In genomic region chr2:167552927-167553402, GRCm38 (mm10) we compare ENCODE assay signal across 7 mouse cellular contexts. TPM values are rescaled to one million over a fixed set of nuclear protein-coding genes. Genes with fewer than 3 reads are reported as not detected.
DNase-seq lines count a peak whose midpoint lies in the region; ATAC-seq lines count a peak whose summit lies in the region.

No protein-coding gene starts in this region.

- no peak overlapping the region for H3K4me2 ChIP-seq in neural tube, embryonic 15.5 days
- no peak overlapping the region for H3K4me2 ChIP-seq in embryonic facial prominence, embryonic 12.5 days (replicated peaks)

- no peak overlapping the region for H3K27ac ChIP-seq in neural tube, embryonic 15.5 days (replicated peaks)
- H3K27ac ChIP-seq in embryonic facial prominence, embryonic 12.5 days = peak overlapping the region; percentile 76
- H3K27ac ChIP-seq in limb, embryonic 10.5 days = peak overlapping the region; percentile 84

- intact Hi-C loops in left cerebral cortex, postnatal 14 days (cut with DNase I) = no loop called here

- H3K36me3 ChIP-seq in neural tube, embryonic 15.5 days = no peaks in the 10 kb centered on the region
- no peaks in the 10 kb centered on the region for H3K36me3 ChIP-seq in embryonic facial prominence, embryonic 12.5 days
- H3K36me3 ChIP-seq in limb, embryonic 10.5 days = no peaks in the 10 kb centered on the region

- no peak overlapping the region for H3K9ac ChIP-seq in neural tube, embryonic 15.5 days (replicated peaks)
- H3K9ac ChIP-seq in embryonic facial prominence, embryonic 12.5 days = no peak overlapping the region

- H3K27me3 ChIP-seq in neural tube, embryonic 15.5 days (replicated peaks) = no peaks in the 10 kb centered on the region
- H3K27me3 ChIP-seq in embryonic facial prominence, embryonic 12.5 days = no peaks in the 10 kb centered on the region
- no peaks in the 10 kb centered on the region for H3K27me3 ChIP-seq in limb, embryonic 10.5 days (ENCODE audit: low read depth, poor library complexity, severe bottlenecking)

- no peaks in the 10 kb centered on the region for H3K4me1 ChIP-seq in neural tube, embryonic 15.5 days
- peaks cover 11% of the 10 kb centered on the region for H3K4me1 ChIP-seq in embryonic facial prominence, embryonic 12.5 days
- peaks cover 70% of the 10 kb centered on the region for H3K4me1 ChIP-seq in limb, embryonic 10.5 days

- H3K4me3 ChIP-seq in neural tube, embryonic 15.5 days (replicated peaks) = no peak overlapping the region
- no peak overlapping the region for H3K4me3 ChIP-seq in embryonic facial prominence, embryonic 12.5 days
- H3K4me3 ChIP-seq in limb, embryonic 10.5 days = no peak overlapping the region

- WGBS in neural tube, embryonic 15.5 days = 16% methylated on average over 11 of the region's 11 CpGs
- 22% methylated on average over 11 of the region's 11 CpGs for WGBS in embryonic facial prominence, embryonic 12.5 days
- WGBS in limb, embryonic 10.5 days = 9% methylated on average over 11 of the region's 11 CpGs

- ATAC-seq in neural tube, embryonic 15.5 days (ENCODE audit: low FRiP score) = no peak
- no peak for ATAC-seq in embryonic facial prominence, embryonic 12.5 days (ENCODE audit: insufficient number of reproducible peaks, insufficient read depth, low FRiP score, low TSS enrichment)
- no peak for ATAC-seq in granulocyte monocyte progenitor cell, adult 5-6 weeks (replicated peaks; ENCODE audit: poor library complexity, severe bottlenecking)

- DNase-seq in neural tube, embryonic 10.5 days (ENCODE audit: extremely low spot score, low spot score) = peak; percentile 36
- DNase-seq in limb, embryonic 10.5 days (ENCODE audit: low spot score) = peak; percentile 72
- no peak for DNase-seq in left cerebral cortex, postnatal 14 days (ENCODE audit: low spot score in 2 of 2)
- DNase-seq in B cell, adult 2 months = no peak

- H3K9me3 ChIP-seq in neural tube, embryonic 15.5 days (replicated peaks) = no peaks in the 10 kb centered on the region
- 0 out of 2 replicates have a peak, but pooled peaks cover 3% of the 10 kb centered on the region for H3K9me3 ChIP-seq in embryonic facial prominence, embryonic 12.5 days
- H3K9me3 ChIP-seq in limb, embryonic 10.5 days (replicated peaks) = no peaks in the 10 kb centered on the region

RNA-seq across cellular contexts. Expression of gene Snai1, which starts 15.0 kb away (rescaled TPM):
- polyA plus RNA-seq in neural tube, embryonic 15.5 days (2015; fragmentation: Nextera tagmentation; extraction: Ambion mirVana) = 6.3 and 8.6 TPM in 2 replicates
- 76.3 and 83.4 TPM in 2 replicates for polyA plus RNA-seq in embryonic facial prominence, embryonic 12.5 days (2016; fragmentation: Nextera tagmentation; extraction: Ambion mirVana)
- 94.9 and 118 TPM in 2 replicates for polyA plus RNA-seq in limb, embryonic 10.5 days (2016; fragmentation: Nextera tagmentation; extraction: Ambion mirVana)
- total RNA-seq in left cerebral cortex, postnatal 14 days (2021) = under 1 TPM; 0.86 to 0.95 TPM
- total RNA-seq in granulocyte monocyte progenitor cell, adult 5-6 weeks (2014; fragmentation: Nextera tagmentation) = not detected in 2 replicates
- total RNA-seq in granulocyte monocyte progenitor cell, adult 5-6 weeks (2017) = not detected in 2 replicates

Comparison
In these comparisons a context has a peak if more than half of its experiments do, and no peak if none do; other contexts are left out.
1. DNase-seq: peak in neural tube, embryonic 10.5 days (single experiment) and limb, embryonic 10.5 days (single experiment); none in left cerebral cortex, postnatal 14 days (0 of 2) and B cell, adult 2 months (0 of 2).